Mouse (Mus musculus) limb, embryonic 11.5 days (tissue): ENCODE measurements around the gene Tex22. TPM values are rescaled to one million over a fixed set of nuclear protein-coding genes. Genes with fewer than 3 reads are reported as not detected.

Source experiments
- ATAC-seq: fragments of 200-750 bp; cut with Nextera tagmentation; 2 replicates; pipeline ENCODE4 v1.8.0; 2017; ENCODE audit warnings: low read depth; ENCODE audit not compliant: insufficient number of reproducible peaks, low FRiP score, low TSS enrichment
- DNase-seq: peaks from one replicate; pipeline ENCODE4 v3.0.0-alpha.2; 2015; ENCODE audit warnings: low spot score
- H3K27ac ChIP-seq: fragments of 300-500 bp; sonication (generic); replicated peaks from 2 replicates; pipeline ENCODE4 v1.5.1; 2014; ENCODE audit warnings: low read depth, mild to moderate bottlenecking, low read length
- H3K27me3 ChIP-seq: fragments of 300-500 bp; sonication (generic); 2 replicates; pipeline ENCODE4 v1.6.1; 2014; ENCODE audit warnings: mild to moderate bottlenecking, low read length, mixed read lengths; ENCODE audit not compliant: control insufficient read depth, insufficient read depth
- H3K36me3 ChIP-seq: fragments of 300-500 bp; sonication (generic); 2 replicates; pipeline ENCODE4 v1.6.1; 2014; ENCODE audit warnings: mild to moderate bottlenecking, low read length, moderate library complexity, mixed read lengths; ENCODE audit not compliant: control insufficient read depth, insufficient read depth
- H3K4me1 ChIP-seq: fragments of 300-500 bp; sonication (generic); 2 replicates; pipeline ENCODE4 v1.6.1; 2014; ENCODE audit warnings: low read length, mixed read lengths; ENCODE audit not compliant: control insufficient read depth, insufficient read depth
- H3K4me2 ChIP-seq: fragments of 300-500 bp; sonication (generic); 2 replicates; pipeline ENCODE4 v1.6.1; 2014; ENCODE audit warnings: low read depth, mild to moderate bottlenecking, moderate library complexity; ENCODE audit not compliant: severe bottlenecking
- H3K4me3 ChIP-seq: fragments of 300-500 bp; sonication (generic); 2 replicates; pipeline ENCODE4 v1.5.1; 2014; ENCODE audit warnings: low read depth, low read length
- H3K9ac ChIP-seq: fragments of 300-500 bp; sonication (generic); 2 replicates; pipeline ENCODE4 v1.6.1; 2014; ENCODE audit warnings: mild to moderate bottlenecking, low read length
- H3K9me3 ChIP-seq: fragments of 300-500 bp; sonication (generic); 2 replicates; pipeline ENCODE4 v1.6.1; 2016; ENCODE audit warnings: low read length; ENCODE audit not compliant: control insufficient read depth
- WGBS: fragments of 180-500 bp; shearing (Covaris S2); extraction: QIAGEN DNeasy Blood & Tissue Kit; methylation state at CpG from one replicate; pipeline ENCODE4 v1.1.7; 2014; 5-methylcytosine and 5-hydroxymethylcytosine counted together
- polyA plus RNA-seq: library from polyadenylated mRNA; unstranded; fragments of >200 nt; fragmentation: Nextera tagmentation; extraction: Ambion mirVana; gene quantifications from 2 replicates; pipeline ENCODE4 v1.2.1, GENCODE M21; 2014

The Tex22 gene
- polyA plus RNA-seq, 1 experiment from 2014 or later: 0.21 TPM

DNA sequence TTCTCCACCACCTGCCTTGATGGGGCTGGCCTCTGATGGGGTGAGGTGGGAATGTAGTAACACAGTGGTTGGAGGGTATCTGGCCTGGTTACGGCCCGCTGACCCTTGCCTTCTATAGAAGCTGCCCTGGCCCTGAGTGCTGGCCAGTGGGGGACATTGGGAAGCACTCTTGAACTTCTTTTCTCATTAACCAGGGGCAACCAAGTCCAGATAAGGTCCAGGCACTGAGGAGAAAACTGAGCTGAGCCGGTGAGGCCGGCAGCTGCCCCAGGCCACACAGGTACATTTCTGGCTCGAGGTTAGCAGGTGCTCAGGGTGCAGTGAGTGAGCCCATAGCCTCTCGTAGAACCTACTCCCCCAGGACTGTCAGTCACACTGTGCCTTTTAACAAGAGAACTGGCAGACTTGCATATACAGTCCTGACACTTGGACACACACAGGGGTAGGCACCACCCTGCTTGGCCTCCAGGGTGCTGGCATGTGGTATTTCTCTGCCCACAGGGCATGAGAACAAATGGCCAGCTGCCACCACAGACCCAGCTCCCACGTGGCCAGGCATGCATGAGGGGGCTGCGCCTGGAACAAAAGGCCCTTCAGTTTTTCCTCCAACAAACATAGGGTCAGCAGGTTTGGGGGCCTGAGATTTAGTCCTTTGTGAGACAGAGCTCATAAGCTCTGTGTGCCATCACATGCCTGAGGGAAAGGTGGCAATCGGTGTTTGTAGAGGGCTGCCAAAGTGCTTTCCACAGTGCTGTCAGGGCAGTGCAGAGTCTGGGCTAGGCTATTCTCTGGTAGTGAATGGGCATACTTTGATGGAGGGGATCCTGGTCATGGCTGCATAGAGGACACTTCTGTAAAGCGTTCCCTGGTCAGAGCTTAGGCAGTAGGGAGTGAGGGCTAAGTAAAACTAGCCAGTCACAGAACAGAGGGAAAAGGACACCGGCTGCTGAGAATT, 41.7 kb upstream of the Tex22 start:
- no peak for ATAC-seq

GRCm38 (mm10) chr12:113035093-113035492, 39.2 kb upstream of the Tex22 start:
- 92% methylated on average over 2 of the region's 2 CpGs for WGBS

More for the DNA sequence above, 41.7 kb upstream of the Tex22 start:
- 86% methylated on average over 11 of the region's 11 CpGs for WGBS
- Histone ChIP-seq H3K27ac (no peak overlapping the region), H3K4me1 (0 out of 2 replicates have a peak, but pooled peaks cover 3% of the 10 kb centered on the region), H3K4me3 (no peak overlapping the region), H3K4me2 (no peak overlapping the region), H3K9ac (no peak overlapping the region), H3K36me3 (no peaks in the 10 kb centered on the region), H3K9me3 (no peaks in the 10 kb centered on the region), H3K27me3 (no peaks in the 10 kb centered on the region)
- no peak for DNase-seq

DNA sequence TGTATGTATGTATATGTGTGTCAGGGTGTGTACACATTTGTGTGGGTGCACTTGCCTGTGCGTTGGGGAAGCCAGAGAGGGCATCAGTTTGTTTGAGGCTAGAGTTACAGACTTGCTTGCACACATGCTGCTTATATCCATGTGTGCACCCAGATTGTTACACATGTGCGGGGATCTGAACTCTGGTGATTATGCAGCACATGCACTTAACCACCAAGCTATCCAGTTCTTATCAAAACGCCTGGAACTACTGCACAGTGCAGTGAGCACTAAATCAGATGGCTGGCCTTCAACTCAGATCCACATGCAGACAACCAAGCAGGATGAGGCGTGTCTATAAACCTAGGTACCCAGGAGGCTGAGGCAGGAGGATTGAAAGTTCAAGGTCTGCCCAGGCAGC, 37.3 kb upstream of the Tex22 start:
- no peaks in the 10 kb centered on the region for H3K36me3 ChIP-seq
- 90% methylated on average over 4 of the region's 4 CpGs for WGBS
- no peak overlapping the region for H3K9ac ChIP-seq
- H3K27me3 ChIP-seq: no peaks in the 10 kb centered on the region
- 0 out of 2 replicates have a peak, but pooled peaks cover 3% of the 10 kb centered on the region for H3K4me1 ChIP-seq
- H3K4me2 ChIP-seq: no peak overlapping the region
- no peak for DNase-seq
- no peak overlapping the region for H3K27ac ChIP-seq
- no peak for ATAC-seq
- H3K9me3 ChIP-seq: no peaks in the 10 kb centered on the region
- no peak overlapping the region for H3K4me3 ChIP-seq

More at GRCm38 (mm10) chr12:113035093-113035492, 39.2 kb upstream of the Tex22 start:
- H3K9ac ChIP-seq: no peak overlapping the region
- DNase-seq: no peak
- H3K4me1 ChIP-seq: 0 out of 2 replicates have a peak, but pooled peaks cover 3% of the 10 kb centered on the region
- no peak overlapping the region for H3K27ac ChIP-seq
- no peak overlapping the region for H3K4me3 ChIP-seq
- H3K4me2 ChIP-seq: no peak overlapping the region
- H3K9me3 ChIP-seq: no peaks in the 10 kb centered on the region
- ATAC-seq: no peak
- H3K36me3 ChIP-seq: no peaks in the 10 kb centered on the region
- H3K27me3 ChIP-seq: no peaks in the 10 kb centered on the region

DNA sequence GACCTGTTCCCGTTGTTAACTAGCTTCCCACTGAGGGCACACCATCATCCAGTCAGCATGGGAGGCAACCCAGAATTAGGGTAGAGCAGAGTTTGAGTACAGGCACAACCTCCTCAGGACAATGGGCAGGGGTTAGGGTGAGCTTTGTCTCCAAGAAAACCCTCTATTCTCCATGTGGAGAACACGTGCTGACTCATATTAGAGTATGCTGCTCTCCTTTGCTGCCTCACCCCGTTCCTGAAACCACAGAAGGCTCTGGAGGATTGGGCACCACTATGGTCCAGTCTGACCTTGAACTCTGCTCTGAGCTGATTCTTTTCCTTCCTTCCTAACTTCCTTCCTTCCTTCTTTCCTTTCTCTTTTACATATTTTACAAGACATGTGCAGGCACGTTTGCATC, 35.9 kb upstream of the Tex22 start:
- Histone ChIP-seq H3K4me2 (no peak overlapping the region), H3K27ac (no peak overlapping the region), H3K9ac (no peak overlapping the region), H3K27me3 (no peaks in the 10 kb centered on the region), H3K4me1 (no peaks in the 10 kb centered on the region), H3K36me3 (no peaks in the 10 kb centered on the region), H3K9me3 (no peaks in the 10 kb centered on the region), H3K4me3 (no peak overlapping the region)
- WGBS: 91% methylated on average over 4 of the region's 4 CpGs
- no peak for DNase-seq
- ATAC-seq: no peak

DNA sequence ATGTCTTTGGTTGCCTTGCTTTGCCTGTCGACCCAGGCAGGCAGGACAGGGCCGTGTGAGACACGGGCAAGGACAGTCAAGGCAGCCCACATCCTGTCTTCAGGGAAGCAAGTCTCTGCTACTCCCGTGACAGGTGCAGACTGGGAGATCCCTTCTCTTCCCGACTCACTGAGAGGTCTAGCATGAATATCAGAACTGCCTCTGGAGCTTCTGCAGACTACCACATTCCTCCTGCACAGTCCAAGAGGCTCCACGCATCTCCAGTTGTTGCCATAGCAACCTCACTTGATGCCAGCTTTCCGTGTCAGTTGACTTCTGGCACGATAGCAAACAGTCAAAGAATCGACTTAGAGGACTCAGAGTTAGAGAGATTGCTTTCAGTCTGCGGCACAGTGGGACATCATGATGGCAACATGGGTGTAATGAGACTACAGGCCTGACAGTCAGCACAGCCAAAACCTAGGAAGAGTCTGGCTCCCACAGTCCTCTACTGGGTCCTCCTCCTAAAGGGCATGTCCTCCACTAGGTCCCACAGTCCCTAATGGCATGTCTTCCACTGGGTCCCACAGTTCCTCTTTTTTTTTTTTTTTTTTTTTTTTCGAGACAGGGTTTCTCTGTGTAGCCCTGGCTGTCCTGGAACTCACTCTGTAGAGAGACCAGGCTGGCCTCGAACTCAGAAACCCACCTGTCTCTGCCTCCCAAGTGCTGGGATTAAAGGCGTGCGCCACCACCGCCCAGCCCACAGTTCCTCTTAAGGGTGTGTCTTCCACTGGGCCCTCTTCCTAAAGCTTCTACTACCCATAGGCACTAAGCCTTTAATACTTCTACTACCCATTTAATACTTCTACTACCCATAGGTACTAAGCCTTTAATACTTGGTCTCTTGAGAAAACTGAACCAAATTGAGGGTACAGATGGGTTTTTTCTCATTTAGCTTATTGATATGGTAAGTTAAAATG, 32.5 kb upstream of the Tex22 start:
- Histone ChIP-seq H3K27me3 (no peaks in the 10 kb centered on the region), H3K36me3 (no peaks in the 10 kb centered on the region), H3K4me1 (no peaks in the 10 kb centered on the region), H3K9ac (no peak overlapping the region), H3K9me3 (no peaks in the 10 kb centered on the region), H3K27ac (no peak overlapping the region), H3K4me3 (no peak overlapping the region), H3K4me2 (no peak overlapping the region)
- DNase-seq: no peak
- no peak for ATAC-seq
- WGBS: 89% methylated on average over 15 of the region's 15 CpGs

DNA sequence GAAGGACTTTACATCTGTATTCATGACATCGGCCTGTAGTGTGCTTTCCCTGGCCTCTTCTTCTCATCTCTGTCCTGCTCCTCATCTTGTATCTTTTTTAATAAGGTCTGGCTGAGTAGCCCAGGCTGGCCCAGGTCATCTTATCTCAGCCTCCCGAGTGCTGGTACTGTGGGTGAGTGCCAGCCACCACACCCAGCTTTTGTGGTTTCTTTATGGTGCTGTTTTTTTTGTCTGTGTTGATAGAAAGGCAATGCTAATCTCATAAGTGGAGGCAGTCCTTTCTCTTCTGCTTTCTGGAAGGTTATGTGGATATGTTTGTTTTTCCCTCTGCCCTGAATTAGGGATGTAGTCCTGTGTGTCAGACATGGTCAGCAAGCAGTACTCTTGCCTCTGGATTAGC, 31.8 kb upstream of the Tex22 start:
- no peak overlapping the region for H3K9ac ChIP-seq
- no peak overlapping the region for H3K27ac ChIP-seq
- no peak overlapping the region for H3K4me3 ChIP-seq
- peaks cover 5% of the 10 kb centered on the region for H3K36me3 ChIP-seq
- no peak for ATAC-seq
- H3K4me1 ChIP-seq: no peaks in the 10 kb centered on the region
- H3K9me3 ChIP-seq: no peaks in the 10 kb centered on the region
- WGBS: 96% methylated on average over 2 of the region's 2 CpGs
- no peak overlapping the region for H3K4me2 ChIP-seq
- no peaks in the 10 kb centered on the region for H3K27me3 ChIP-seq
- DNase-seq: no peak

DNA sequence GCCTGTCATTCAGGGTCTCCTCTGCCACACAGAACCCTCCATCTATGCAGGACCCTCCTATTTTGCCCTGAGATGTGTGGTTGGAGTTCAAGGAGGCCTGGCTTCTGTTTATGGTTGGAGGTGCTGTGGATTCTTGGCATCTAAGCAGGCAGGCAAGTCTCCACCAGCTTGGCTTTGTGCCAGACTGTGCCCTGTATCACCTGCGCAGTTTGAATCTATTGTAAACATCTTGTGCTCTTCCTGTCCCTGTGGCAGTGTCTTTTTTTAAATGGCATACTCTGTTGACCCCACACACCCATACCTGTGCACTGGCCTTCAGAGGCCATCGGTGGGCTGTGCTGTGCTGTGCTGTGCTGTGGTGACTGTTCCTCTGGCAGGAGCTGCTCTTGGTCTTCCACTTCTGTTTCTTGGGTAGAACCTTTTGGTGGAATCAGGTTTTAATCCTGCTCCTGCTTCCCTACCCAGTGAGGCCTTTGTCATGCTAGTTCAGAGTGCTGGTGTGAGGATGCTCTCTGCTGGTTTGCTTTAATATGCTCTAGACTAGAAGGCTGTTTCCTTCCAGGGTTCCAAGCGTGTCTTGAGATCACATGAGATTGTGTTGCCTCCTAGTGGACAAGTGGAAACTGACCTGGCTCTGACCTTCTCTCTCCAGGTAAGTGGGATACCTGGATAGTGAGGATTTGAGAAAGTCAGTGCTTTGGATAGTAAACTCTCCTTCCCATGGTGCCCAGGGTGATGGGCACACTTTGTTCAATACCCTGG, 29.2 kb upstream of the Tex22 start:
- H3K9me3 ChIP-seq: no peaks in the 10 kb centered on the region
- ATAC-seq: no peak

GRCm38 (mm10) chr12:113046861-113047260, 27.4 kb upstream of the Tex22 start:
- WGBS: 91% methylated on average over 15 of the region's 15 CpGs
- DNase-seq (no peak), ATAC-seq (no peak)
- no peak overlapping the region for H3K27ac ChIP-seq
- H3K9me3 ChIP-seq: no peaks in the 10 kb centered on the region
- peaks cover 7% of the 10 kb centered on the region for H3K36me3 ChIP-seq
- H3K4me1 ChIP-seq: peaks cover 8% of the 10 kb centered on the region
- H3K9ac ChIP-seq: no peak overlapping the region
- H3K4me2 ChIP-seq: no peak overlapping the region
- no peak overlapping the region for H3K4me3 ChIP-seq
- H3K27me3 ChIP-seq: no peaks in the 10 kb centered on the region

More for the DNA sequence above, 29.2 kb upstream of the Tex22 start:
- Histone ChIP-seq H3K36me3 (peaks cover 5% of the 10 kb centered on the region), H3K4me2 (no peak overlapping the region), H3K27ac (no peak overlapping the region), H3K4me3 (no peak overlapping the region), H3K4me1 (no peaks in the 10 kb centered on the region), H3K27me3 (no peaks in the 10 kb centered on the region), H3K9ac (no peak overlapping the region)
- 81% methylated on average over 3 of the region's 3 CpGs for WGBS
- no peak for DNase-seq
